Mouse (Mus musculus) megakaryocyte, embryonic 14.5 days (primary cell): ENCODE measurements around the gene Cbx7.

Experiments used
- FLI1 ChIP-seq: IDR thresholded peaks from 2 replicates; pipeline ENCODE4 v1.6.1; 2012; ENCODE audit warnings: low read length, inconsistent platforms, mixed read lengths
- GATA1 ChIP-seq: IDR thresholded peaks from 3 replicates; pipeline ENCODE4 v1.6.1; 2012; ENCODE audit warnings: mixed read lengths, low read length, inconsistent platforms, borderline replicate concordance

- no peak for TF ChIP-seq FLI1
- no peak for TF ChIP-seq GATA1
These were observed 79.3 kb downstream of the Cbx7 start, which contains the start of gene Apobec3 for GRCm38 (mm10) chr15:79891436-79892212.
